Mouse (Mus musculus): ENCODE data around the gene Ube4a. TPM values are rescaled to one million over a fixed set of nuclear protein-coding genes. Genes with fewer than 3 reads are reported as not detected.
"Not testable (repeated sequence)": the region's sequence is repeated elsewhere in the genome, so short reads cannot be mapped to it uniquely, and the experiment has no call there.

The Ube4a gene
- polyA plus RNA-seq, 1 experiment: 9.5 TPM

DNA sequence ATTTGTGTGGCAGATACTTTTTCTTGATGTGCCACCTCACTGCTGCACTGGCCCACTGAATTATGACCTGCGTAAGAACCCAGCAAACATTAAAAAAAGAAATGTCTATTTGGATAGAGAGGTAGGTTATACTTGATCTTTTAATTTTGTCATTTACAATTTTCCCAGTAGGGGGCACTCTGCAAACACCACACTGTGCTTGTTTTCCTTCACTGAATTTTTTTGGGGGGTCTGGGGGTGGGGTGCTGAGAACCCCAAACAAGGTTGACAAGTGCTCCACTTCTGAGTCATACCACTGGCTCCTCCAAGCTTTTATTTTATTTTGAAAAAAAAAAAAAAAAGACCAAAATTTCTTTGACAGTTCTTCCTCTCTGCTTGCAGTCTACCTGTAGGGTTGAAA, 4.0 kb upstream of the Ube4a start:
- Histone ChIP-seq H3K27ac (ENCODE audit: insufficient read depth, low read length) (no peak overlapping the region), H3K4me3 (ENCODE audit: extremely low read depth, insufficient read depth, insufficient read length) (no peak overlapping the region), H3K27me3 (ENCODE audit: control insufficient read depth, insufficient read depth, low read length) (no peaks in the 10 kb centered on the region), H3K36me3 (ENCODE audit: control insufficient read depth, insufficient read depth, low read length) (no peaks in the 10 kb centered on the region), H3K4me1 (ENCODE audit: control insufficient read depth, insufficient read depth, insufficient read length) (no peaks in the 10 kb centered on the region)
- no peak for DNase-seq (ENCODE audit: low read depth in 1 of 2, low spot score in 2 of 2)
- 62% methylated on average over 1 of the region's 1 CpGs for WGBS
- TF ChIP-seq POLR2A (IDR thresholded peaks at IDR 0.05; ENCODE audit: low read depth, low read length) (no peak), CTCF (IDR thresholded peaks at IDR 0.05; ENCODE audit: extremely low read depth, insufficient read depth, insufficient read length, insufficient replicate concordance) (peak; percentile 15; the same call in 1 of the 2 replicates)

DNA sequence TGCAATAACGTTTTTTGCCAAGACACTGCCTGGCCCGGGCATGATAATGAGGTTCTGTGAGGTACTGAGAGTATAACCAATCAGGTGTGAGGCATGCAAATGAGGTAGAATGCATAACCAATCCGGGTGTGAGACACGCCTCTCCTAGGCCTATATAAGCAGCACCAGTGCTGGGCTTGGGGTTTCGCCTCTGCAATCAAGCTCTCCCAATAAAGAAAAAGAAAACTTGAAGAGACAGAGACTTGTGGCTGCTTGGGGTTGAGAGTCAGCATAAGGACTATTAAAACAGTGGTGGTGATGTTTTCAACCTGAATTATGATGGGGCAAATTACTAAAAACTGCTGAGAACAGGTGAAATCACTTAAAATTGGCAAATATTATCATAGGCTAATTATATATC, 2.4 kb upstream of the Ube4a start:
- H3K4me3 ChIP-seq (ENCODE audit: extremely low read depth, insufficient read depth, insufficient read length); H3K27ac ChIP-seq (ENCODE audit: insufficient read depth, low read length); H3K27me3 ChIP-seq (ENCODE audit: control insufficient read depth, insufficient read depth, low read length); H3K4me1 ChIP-seq (ENCODE audit: control insufficient read depth, insufficient read depth, insufficient read length); H3K36me3 ChIP-seq (ENCODE audit: control insufficient read depth, insufficient read depth, low read length); DNase-seq (ENCODE audit: low read depth in 1 of 2, low spot score in 2 of 2): not testable (repeated sequence)
- 84% methylated on average over 5 of the region's 5 CpGs for WGBS

DNA sequence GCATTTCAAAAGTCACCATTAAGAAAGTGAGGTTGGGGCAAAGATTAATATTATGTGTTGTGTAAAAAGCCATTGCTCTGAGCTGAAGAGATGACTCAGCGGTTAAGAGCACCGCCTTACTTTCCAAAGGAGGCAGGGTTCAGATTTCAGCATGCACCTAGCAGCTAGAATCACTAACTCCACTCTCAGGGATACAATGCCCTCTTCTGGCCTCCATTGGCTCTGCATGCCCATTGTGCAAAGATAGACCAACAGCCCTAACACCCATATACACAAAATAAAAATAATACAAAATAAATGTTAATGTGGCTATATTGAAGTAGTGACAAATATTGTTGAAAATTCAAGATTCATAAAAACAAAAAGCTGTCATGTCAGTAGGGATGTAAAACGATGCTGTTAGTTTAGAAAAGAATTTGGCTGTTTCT, 1.4 kb upstream of the Ube4a start:
- no peaks in the 10 kb centered on the region; the same call in 1 of the 2 replicates for H3K36me3 ChIP-seq (ENCODE audit: control insufficient read depth, insufficient read depth, low read length)
- no peak overlapping the region for H3K4me3 ChIP-seq (ENCODE audit: extremely low read depth, insufficient read depth, insufficient read length)
- no peak overlapping the region for H3K27ac ChIP-seq (ENCODE audit: insufficient read depth, low read length)
- H3K27me3 ChIP-seq (ENCODE audit: control insufficient read depth, insufficient read depth, low read length): no peaks in the 10 kb centered on the region
- H3K4me1 ChIP-seq (ENCODE audit: control insufficient read depth, insufficient read depth, insufficient read length): no peaks in the 10 kb centered on the region
- DNase-seq (ENCODE audit: low read depth in 1 of 2, low spot score in 2 of 2): peak; percentile 70 to 78
- WGBS: 23% methylated on average over 3 of the region's 3 CpGs
- no peak for TF ChIP-seq POLR2A (IDR thresholded peaks at IDR 0.05; ENCODE audit: low read depth, low read length)
- peak; percentile 53; the same call in 1 of the 2 replicates for TF ChIP-seq CTCF (IDR thresholded peaks at IDR 0.05; ENCODE audit: extremely low read depth, insufficient read depth, insufficient read length, insufficient replicate concordance)

GRCm38 (mm10) chr9:44965833-44966466, 550 bp upstream of the Ube4a start:
- peaks cover under 1% of the 10 kb centered on the region; the same call in 1 of the 2 replicates for H3K36me3 ChIP-seq (ENCODE audit: control insufficient read depth, insufficient read depth, low read length)
- no peaks in the 10 kb centered on the region for H3K4me1 ChIP-seq (ENCODE audit: control insufficient read depth, insufficient read depth, insufficient read length)
- H3K27ac ChIP-seq (ENCODE audit: insufficient read depth, low read length): peak overlapping the region; percentile 34
- TF ChIP-seq CTCF (IDR thresholded peaks at IDR 0.05; ENCODE audit: extremely low read depth, insufficient read depth, insufficient read length, insufficient replicate concordance): no peak
- no peak for TF ChIP-seq POLR2A (IDR thresholded peaks at IDR 0.05; ENCODE audit: low read depth, low read length)
- peak overlapping the region; percentile 56 for H3K4me3 ChIP-seq (ENCODE audit: extremely low read depth, insufficient read depth, insufficient read length)
- H3K27me3 ChIP-seq (ENCODE audit: control insufficient read depth, insufficient read depth, low read length): no peaks in the 10 kb centered on the region
- no peak for DNase-seq (ENCODE audit: low read depth in 1 of 2, low spot score in 2 of 2)
- 14% methylated on average over 10 of the region's 10 CpGs for WGBS

DNA sequence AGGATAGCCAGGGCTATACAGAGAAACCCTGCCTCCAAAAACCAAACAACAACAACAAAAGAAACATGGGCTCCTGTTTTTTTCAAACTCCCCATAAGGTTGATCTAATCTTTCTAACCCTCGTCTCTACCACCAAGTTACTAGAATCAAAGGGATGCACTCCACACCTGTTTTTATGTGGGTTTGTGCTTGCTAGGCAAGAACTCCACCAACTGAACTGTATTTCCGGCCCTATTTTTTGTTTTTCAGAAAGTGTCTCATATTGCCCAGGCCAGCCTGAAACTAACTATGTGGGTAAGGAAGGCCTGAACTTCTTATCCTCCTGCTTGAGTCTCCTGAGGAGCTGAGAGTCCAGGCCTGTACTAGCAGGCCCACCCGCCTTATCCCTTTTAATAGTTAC, 11.0 kb downstream of the Ube4a start:
- H3K36me3 ChIP-seq (ENCODE audit: control insufficient read depth, insufficient read depth, low read length): peaks cover 51% of the 10 kb centered on the region
- 72% methylated on average over 3 of the region's 3 CpGs for WGBS

DNA sequence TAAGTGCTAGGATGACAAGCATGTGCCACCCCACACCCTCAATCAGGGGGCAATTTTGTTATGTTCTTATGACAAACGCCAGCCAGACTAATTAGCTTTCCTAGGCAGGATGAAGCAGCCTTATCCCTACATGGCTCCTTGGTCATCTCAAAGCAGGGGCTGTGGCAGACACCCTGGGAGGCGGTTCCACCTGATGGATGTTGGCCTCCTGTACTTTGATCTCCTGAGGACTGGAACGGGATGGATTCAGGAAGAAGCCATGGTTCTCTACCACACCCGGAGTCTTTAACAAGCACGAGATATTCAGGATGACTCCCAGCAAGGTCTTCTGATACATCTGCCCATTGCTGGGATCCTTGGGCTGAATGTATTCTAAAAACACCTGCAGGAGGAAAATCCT, 17.6 kb downstream of the Ube4a start:
- H3K27me3 ChIP-seq (ENCODE audit: control insufficient read depth, insufficient read depth, low read length): no peaks in the 10 kb centered on the region
- no peak overlapping the region for H3K27ac ChIP-seq (ENCODE audit: insufficient read depth, low read length)
- DNase-seq (ENCODE audit: low read depth in 1 of 2, low spot score in 2 of 2): no peak
- 98% methylated on average over 5 of the region's 5 CpGs for WGBS
- TF ChIP-seq POLR2A (IDR thresholded peaks at IDR 0.05; ENCODE audit: low read depth, low read length): no peak
- TF ChIP-seq CTCF (IDR thresholded peaks at IDR 0.05; ENCODE audit: extremely low read depth, insufficient read depth, insufficient read length, insufficient replicate concordance): no peak
- no peak overlapping the region for H3K4me3 ChIP-seq (ENCODE audit: extremely low read depth, insufficient read depth, insufficient read length)
- no peaks in the 10 kb centered on the region for H3K4me1 ChIP-seq (ENCODE audit: control insufficient read depth, insufficient read depth, insufficient read length)
- H3K36me3 ChIP-seq (ENCODE audit: control insufficient read depth, insufficient read depth, low read length): peaks cover 56% of the 10 kb centered on the region

More for the DNA sequence above, 11.0 kb downstream of the Ube4a start:
- Histone ChIP-seq H3K27me3 (ENCODE audit: control insufficient read depth, insufficient read depth, low read length) (no peaks in the 10 kb centered on the region), H3K27ac (ENCODE audit: insufficient read depth, low read length) (peak overlapping the region; percentile 66), H3K4me3 (ENCODE audit: extremely low read depth, insufficient read depth, insufficient read length) (no peak overlapping the region), H3K4me1 (ENCODE audit: control insufficient read depth, insufficient read depth, insufficient read length) (no peaks in the 10 kb centered on the region)
- peak in 1 of 2 experiments; percentile 36 for DNase-seq (ENCODE audit: low read depth in 1 of 2, low spot score in 2 of 2)
- TF ChIP-seq CTCF (IDR thresholded peaks at IDR 0.05; ENCODE audit: extremely low read depth, insufficient read depth, insufficient read length, insufficient replicate concordance) (no peak), POLR2A (IDR thresholded peaks at IDR 0.05; ENCODE audit: low read depth, low read length) (no peak)

GRCm38 (mm10) chr9:44946185-44946695, 19.2 kb downstream of the Ube4a start:
- Histone ChIP-seq H3K27me3 (ENCODE audit: control insufficient read depth, insufficient read depth, low read length) (no peaks in the 10 kb centered on the region), H3K27ac (ENCODE audit: insufficient read depth, low read length) (no peak overlapping the region), H3K36me3 (ENCODE audit: control insufficient read depth, insufficient read depth, low read length) (peaks cover 51% of the 10 kb centered on the region), H3K4me1 (ENCODE audit: control insufficient read depth, insufficient read depth, insufficient read length) (no peaks in the 10 kb centered on the region), H3K4me3 (ENCODE audit: extremely low read depth, insufficient read depth, insufficient read length) (no peak overlapping the region)
- TF ChIP-seq POLR2A (IDR thresholded peaks at IDR 0.05; ENCODE audit: low read depth, low read length): no peak
- no peak for TF ChIP-seq CTCF (IDR thresholded peaks at IDR 0.05; ENCODE audit: extremely low read depth, insufficient read depth, insufficient read length, insufficient replicate concordance)
- WGBS: 94% methylated on average over 7 of the region's 7 CpGs
- no peak for DNase-seq (ENCODE audit: low read depth in 1 of 2, low spot score in 2 of 2)
